Mouse (Mus musculus) thymus, adult 2 months (tissue): ENCODE measurements around the gene 2310039H08Rik.

Source experiments
- CTCF ChIP-seq: fragments of 200-500 bp; IDR thresholded peaks from 2 replicates; pipeline ENCODE4 v1.5.1; 2012; ENCODE audit warnings: mild to moderate bottlenecking, control low read depth, low read length, moderate library complexity, borderline replicate concordance; ENCODE audit not compliant: control insufficient read depth, poor library complexity, insufficient read depth; ENCODE audit errors: extremely low read depth
- POLR2A ChIP-seq: fragments of 200-500 bp; IDR thresholded peaks from 2 replicates; pipeline ENCODE4 v1.6.1; 2012; ENCODE audit warnings: mild to moderate bottlenecking, low read length, control low read depth, moderate library complexity; ENCODE audit not compliant: control insufficient read depth, poor library complexity, insufficient read depth; ENCODE audit errors: extremely low read depth

DNA sequence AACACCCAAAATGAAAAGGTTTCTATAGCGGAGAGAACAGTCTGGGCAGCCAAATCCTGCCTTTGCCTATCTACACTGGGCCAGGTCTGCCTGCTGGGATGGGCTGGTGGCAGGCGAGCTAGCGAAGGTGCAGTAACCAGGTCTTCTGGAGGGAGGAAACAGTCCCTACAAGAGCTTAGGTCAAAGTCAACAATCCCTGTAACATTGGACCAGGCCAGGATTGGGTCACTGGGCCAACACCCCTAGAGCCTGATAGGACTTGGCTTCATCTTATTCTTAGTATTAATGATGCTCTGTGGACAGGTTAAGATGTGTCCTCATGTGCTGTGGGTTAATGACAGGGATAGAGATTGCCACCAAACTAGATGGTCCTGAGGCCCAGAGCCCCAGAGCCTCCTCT, 38.4 kb upstream of the 2310039H08Rik start:
- no peak for TF ChIP-seq CTCF
- no peak for TF ChIP-seq POLR2A
